Mouse (Mus musculus) spleen, adult 2 months (tissue): Measurements from ENCODE around the gene Igfals. TPM values are rescaled to one million over a fixed set of nuclear protein-coding genes. Genes with fewer than 3 reads are reported as not detected.

Experiments
- DNase-seq, 2 experiments: peaks; one replicate each; pipeline versions ENCODE4 v3.0.0 to v3.0.0-alpha.2; 2012 to 2021; ENCODE audit warnings: low spot score in 2 of 2, low read depth in 1 of 2
- H3K27ac ChIP-seq: fragments of 200-500 bp; 2 replicates; pipeline ENCODE4 v1.5.1; 2012; ENCODE audit warnings: low read length, inconsistent platforms; ENCODE audit not compliant: insufficient read depth
- H3K27me3 ChIP-seq: fragments of 200-500 bp; 2 replicates; pipeline ENCODE4 v1.6.1; 2012; ENCODE audit warnings: mild to moderate bottlenecking, moderate library complexity, low read length, inconsistent platforms; ENCODE audit not compliant: control insufficient read depth, insufficient read depth
- H3K36me3 ChIP-seq: fragments of 200-500 bp; 2 replicates; pipeline ENCODE4 v1.6.1; 2012; ENCODE audit warnings: mild to moderate bottlenecking, low read length, inconsistent platforms; ENCODE audit not compliant: control insufficient read depth, insufficient read depth
- H3K4me1 ChIP-seq: fragments of 200-500 bp; 2 replicates; pipeline ENCODE4 v1.6.1; 2011; ENCODE audit warnings: inconsistent platforms; ENCODE audit not compliant: control insufficient read depth, insufficient read depth, insufficient read length
- H3K4me3 ChIP-seq: fragments of 200-500 bp; 2 replicates; pipeline ENCODE4 v1.5.1; 2011; ENCODE audit warnings: mild to moderate bottlenecking, inconsistent platforms; ENCODE audit not compliant: insufficient read depth, insufficient read length; ENCODE audit errors: extremely low read depth
- CTCF ChIP-seq: fragments of 200-500 bp; IDR thresholded peaks from 2 replicates; pipeline ENCODE4 v1.5.1; 2011; ENCODE audit warnings: mild to moderate bottlenecking, inconsistent platforms; ENCODE audit not compliant: insufficient read depth, insufficient read length, insufficient replicate concordance; ENCODE audit errors: extremely low read depth
- POLR2A ChIP-seq: fragments of 200-500 bp; IDR thresholded peaks from 2 replicates; pipeline ENCODE4 v1.6.1; 2011; ENCODE audit warnings: low read depth, low read length, inconsistent platforms
- WGBS: fragments of 180-500 bp; shearing (Covaris S2); methylation state at CpG from one replicate; pipeline ENCODE4 v1.1.7; 2018; 5-methylcytosine and 5-hydroxymethylcytosine counted together
- polyA plus RNA-seq: library from polyadenylated mRNA; depleted of rRNA; stranded (reverse); fragments of >200 nt; gene quantifications from 2 replicates; pipeline ENCODE4 v1.2.3, GENCODE M21; 2012; rRNA removed

Igfals gene
- 1.1 and 1.9 TPM in 2 replicates for polyA plus RNA-seq

GRCm38 (mm10) chr17:24865776-24866175, at the start of gene Igfals:
TSS of gene Igfals (plus strand) at chr17:24865997.
- no peak within 1 kb of the TSS for H3K4me3 ChIP-seq
- WGBS: 92% methylated on average over 8 of the region's 8 CpGs
- TF ChIP-seq CTCF (no peak), POLR2A (no peak)
- H3K4me1 ChIP-seq: no peaks in the 10 kb centered on the region
- DNase-seq: no peak
- peaks cover 30% of the 10 kb centered on the region for H3K36me3 ChIP-seq
- H3K27ac ChIP-seq: no peak within 1 kb of the TSS
- H3K27me3 ChIP-seq: no peaks in the 10 kb centered on the region

GRCm38 (mm10) chr17:24817503-24817902, 48.3 kb upstream of the Igfals start:
- H3K27ac ChIP-seq: no peak overlapping the region
- no peak for TF ChIP-seq CTCF
- no peak for TF ChIP-seq POLR2A
- H3K4me1 ChIP-seq: no peaks in the 10 kb centered on the region
- no peaks in the 10 kb centered on the region; the same call in 1 of the 2 replicates for H3K27me3 ChIP-seq
- no peaks in the 10 kb centered on the region for H3K36me3 ChIP-seq
- 45% methylated on average over 1 of the region's 1 CpGs for WGBS
- no peak overlapping the region for H3K4me3 ChIP-seq
- no peak for DNase-seq

GRCm38 (mm10) chr17:24818172-24818571, 47.6 kb upstream of the Igfals start:
- no peak overlapping the region for H3K4me3 ChIP-seq
- TF ChIP-seq POLR2A: no peak
- no peak for TF ChIP-seq CTCF
- no peaks in the 10 kb centered on the region; the same call in 1 of the 2 replicates for H3K27me3 ChIP-seq
- H3K4me1 ChIP-seq: no peaks in the 10 kb centered on the region
- no peak for DNase-seq
- WGBS: 64% methylated on average over 6 of the region's 6 CpGs
- no peak overlapping the region for H3K27ac ChIP-seq
- no peaks in the 10 kb centered on the region for H3K36me3 ChIP-seq

- no peaks in the 10 kb centered on the region for H3K4me1 ChIP-seq
- H3K27ac ChIP-seq: no peak overlapping the region
- DNase-seq: no peak
- TF ChIP-seq POLR2A (no peak), CTCF (no peak)
- WGBS: 72% methylated on average over 2 of the region's 2 CpGs
- no peaks in the 10 kb centered on the region for H3K36me3 ChIP-seq
- H3K27me3 ChIP-seq: no peaks in the 10 kb centered on the region; the same call in 1 of the 2 replicates
- no peak overlapping the region for H3K4me3 ChIP-seq
Observed at GRCm38 (mm10) chr17:24819469-24819868, 46.3 kb upstream of the Igfals start.

GRCm38 (mm10) chr17:24821351-24822280, 44.2 kb upstream of the Igfals start:
- Histone ChIP-seq H3K27me3 (peaks cover 1% of the 10 kb centered on the region; the same call in 1 of the 2 replicates), H3K4me1 (no peaks in the 10 kb centered on the region), H3K27ac (no peak overlapping the region), H3K4me3 (no peak overlapping the region), H3K36me3 (no peaks in the 10 kb centered on the region)
- TF ChIP-seq CTCF (no peak), POLR2A (no peak)
- DNase-seq: no peak
- WGBS: 49% methylated on average over 3 of the region's 3 CpGs

- Histone ChIP-seq H3K4me1 (no peaks in the 10 kb centered on the region), H3K36me3 (no peaks in the 10 kb centered on the region), H3K4me3 (no peak within 1 kb of the TSS), H3K27me3 (peaks cover 1% of the 10 kb centered on the region), H3K27ac (no peak within 1 kb of the TSS)
- WGBS: 74% methylated on average over 8 of the region's 8 CpGs
- TF ChIP-seq CTCF (no peak), POLR2A (no peak)
- no peak for DNase-seq
Observed at GRCm38 (mm10) chr17:24839842-24840241, 26.0 kb upstream of the Igfals start, which contains the start of gene Hagh. TSS of gene Hagh (plus strand) at chr17:24840143.

- H3K4me1 ChIP-seq: no peaks in the 10 kb centered on the region
- H3K27ac ChIP-seq: no peak overlapping the region
- TF ChIP-seq POLR2A (no peak), CTCF (no peak)
- WGBS: 39% methylated on average over 5 of the region's 5 CpGs
- H3K27me3 ChIP-seq: peaks cover 1% of the 10 kb centered on the region
- no peak overlapping the region for H3K4me3 ChIP-seq
- no peak for DNase-seq
- H3K36me3 ChIP-seq: no peaks in the 10 kb centered on the region
Observed at GRCm38 (mm10) chr17:24840341-24840740, 25.5 kb upstream of the Igfals start.
